Mouse (Mus musculus) ovary, adult 2 months (tissue): Measurements from ENCODE around the gene Slc43a1. TPM values are rescaled to one million over a fixed set of nuclear protein-coding genes. Genes with fewer than 3 reads are reported as not detected.

Source experiments
- polyA plus RNA-seq: library from polyadenylated mRNA; depleted of rRNA; stranded (reverse); fragments of >200 nt; gene quantifications from 2 replicates; pipeline ENCODE4 v1.2.3, GENCODE M21; 2012; rRNA removed

Gene Slc43a1
- polyA plus RNA-seq = 14.3 and 15.2 TPM in 2 replicates

GRCm38 (mm10) chr2:84838593-84838949 lies at the start of gene Slc43a1:
Slc43a1 (plus strand) TSS chr2:84838850.

GRCm38 (mm10) chr2:84798493-84798921 lies 40.1 kb upstream of the Slc43a1 start, which contains the start of gene Ube2l6:
Ube2l6 (plus strand) TSS chr2:84798828.

GRCm38 (mm10) chr2:84822552-84822951 lies 16.1 kb upstream of the Slc43a1 start, which contains the start of gene Smtnl1:
Smtnl1 (minus strand) TSS chr2:84822652.

GRCm38 (mm10) chr2:84826488-84827282 lies 12.0 kb upstream of the Slc43a1 start, which contains the start of gene Timm10:
Timm10 (plus strand) TSS chr2:84826997.

GRCm38 (mm10) chr2:84886234-84886731 lies 47.6 kb downstream of the Slc43a1 start, which contains the start of gene Rtn4rl2:
Rtn4rl2 (minus strand) TSS chr2:84886710.

Other genes starting within 250 kb of the Slc43a1 start
- gene Ctnnd1, start 188.1 kb upstream of the Slc43a1 start, polyA plus RNA-seq = 62.4 and 62.9 TPM in 2 replicates
- gene Btbd18, start 179.8 kb upstream of the Slc43a1 start, polyA plus RNA-seq = not detected in 2 replicates
- gene Selenoh, start 168.1 kb upstream of the Slc43a1 start, polyA plus RNA-seq = 128 and 180 TPM in 2 replicates
- not detected in 2 replicates for gene Gm28635, start 160.8 kb upstream of the Slc43a1 start, polyA plus RNA-seq
- 8.0 and 8.9 TPM in 2 replicates for gene Med19, start 160.4 kb upstream of the Slc43a1 start, polyA plus RNA-seq
- gene Tmx2, start 159.7 kb upstream of the Slc43a1 start, polyA plus RNA-seq = 41.7 and 58.0 TPM in 2 replicates
- 44.3 and 50.4 TPM in 2 replicates for gene Zdhhc5, start 123.7 kb upstream of the Slc43a1 start, polyA plus RNA-seq
- gene Clp1, start 111.5 kb upstream of the Slc43a1 start, polyA plus RNA-seq = 8.1 and 9.7 TPM in 2 replicates
- 7.7 and 8.3 TPM in 2 replicates for gene Ypel4, start 104.8 kb upstream of the Slc43a1 start, polyA plus RNA-seq
- gene Gm19426, start 95.2 kb upstream of the Slc43a1 start, polyA plus RNA-seq = 0.98 and 1.3 TPM in 2 replicates
- gene Serping1, start 63.4 kb upstream of the Slc43a1 start, polyA plus RNA-seq = 298 and 361 TPM in 2 replicates
- 18.7 and 23.7 TPM in 2 replicates for gene Ube2l6, start 40.0 kb upstream of the Slc43a1 start, polyA plus RNA-seq
- gene Smtnl1, start 16.2 kb upstream of the Slc43a1 start, polyA plus RNA-seq = not detected in 2 replicates
- gene Timm10, start 11.9 kb upstream of the Slc43a1 start, polyA plus RNA-seq = 42.6 and 54.8 TPM in 2 replicates
- 12.0 and 16.9 TPM in 2 replicates for gene Rtn4rl2, start 47.9 kb downstream of the Slc43a1 start, polyA plus RNA-seq
- gene Slc43a3, start 97.7 kb downstream of the Slc43a1 start, polyA plus RNA-seq = 55.2 and 61.6 TPM in 2 replicates
- 0.18 TPM in 1 of 2 replicates, not detected in the other for gene Prg2, start 141.6 kb downstream of the Slc43a1 start, polyA plus RNA-seq
- gene Prg3, start 149.4 kb downstream of the Slc43a1 start, polyA plus RNA-seq = not detected in 2 replicates
- 129 and 183 TPM in 2 replicates for gene Ssrp1, start 198.4 kb downstream of the Slc43a1 start, polyA plus RNA-seq
- gene P2rx3, start 198.6 kb downstream of the Slc43a1 start, polyA plus RNA-seq = 0.37 and 0.50 TPM in 2 replicates
- gene Tnks1bp1, start 209.2 kb downstream of the Slc43a1 start, polyA plus RNA-seq = 95.3 and 109 TPM in 2 replicates